Mouse (Mus musculus) monocyte, adult 2 months (primary cell): Measurements from ENCODE around the gene Zfp989.
"Not testable (repeated sequence)": the region's sequence is repeated elsewhere in the genome, so short reads cannot be mapped to it uniquely, and the experiment has no call there.

Experiments
- DNase-seq, 2 experiments: peaks; one replicate each; pipeline ENCODE4 v3.0.0; 2022; ENCODE audit warnings: low spot score in 2 of 2, low read depth in 1 of 2

The Zfp989 gene

GRCm38 (mm10) chr4:146971757-146972156 is at the start of gene Zfp989:
Zfp989 (plus strand) TSS chr4:146971976.
- not testable (repeated sequence) for DNase-seq

GRCm38 (mm10) chr4:146932311-146933082 is 39.3 kb upstream of the Zfp989 start:
- no peak for DNase-seq

GRCm38 (mm10) chr4:146941691-146942090 is 30.1 kb upstream of the Zfp989 start:
- not testable (repeated sequence) for DNase-seq

DNA sequence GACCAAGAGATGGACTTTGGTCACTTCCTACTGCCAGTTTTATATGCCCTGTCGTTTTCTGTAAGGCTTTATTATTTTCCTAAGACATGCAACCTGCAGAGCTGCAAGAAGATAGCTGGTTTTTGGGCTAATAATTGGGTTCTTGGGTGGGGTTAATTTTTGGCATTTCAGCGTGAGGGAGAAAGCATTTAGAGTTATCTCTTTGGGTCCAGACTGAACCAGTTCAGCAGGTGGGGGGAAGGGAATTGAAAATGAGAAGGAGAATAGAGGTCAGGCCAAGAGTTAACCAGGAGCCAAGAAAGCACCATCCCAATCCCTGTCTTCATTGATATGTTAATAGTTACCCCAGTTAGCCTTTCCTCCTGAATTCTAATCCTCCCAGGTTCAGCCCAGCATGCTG is 4.8 kb downstream of the Zfp989 start:
- not testable (repeated sequence) for DNase-seq

DNA sequence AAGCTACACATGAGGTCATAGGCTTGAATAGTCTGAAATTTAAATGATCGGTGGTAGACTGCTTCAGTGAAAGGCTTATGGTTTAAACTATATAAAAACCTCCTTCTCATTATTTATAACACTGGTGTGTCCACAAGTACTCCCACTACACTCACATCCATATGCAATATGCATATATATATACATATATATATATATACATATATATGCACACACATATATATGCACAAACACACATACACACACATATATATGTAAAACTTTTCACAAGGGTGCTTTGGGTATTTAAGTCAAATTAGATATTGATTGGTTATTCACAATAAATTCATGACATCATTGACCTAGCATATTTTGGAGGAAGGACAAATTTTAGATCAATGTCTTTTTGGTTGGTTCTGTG is 46.6 kb downstream of the Zfp989 start:
- not testable (repeated sequence) for DNase-seq

DNA sequence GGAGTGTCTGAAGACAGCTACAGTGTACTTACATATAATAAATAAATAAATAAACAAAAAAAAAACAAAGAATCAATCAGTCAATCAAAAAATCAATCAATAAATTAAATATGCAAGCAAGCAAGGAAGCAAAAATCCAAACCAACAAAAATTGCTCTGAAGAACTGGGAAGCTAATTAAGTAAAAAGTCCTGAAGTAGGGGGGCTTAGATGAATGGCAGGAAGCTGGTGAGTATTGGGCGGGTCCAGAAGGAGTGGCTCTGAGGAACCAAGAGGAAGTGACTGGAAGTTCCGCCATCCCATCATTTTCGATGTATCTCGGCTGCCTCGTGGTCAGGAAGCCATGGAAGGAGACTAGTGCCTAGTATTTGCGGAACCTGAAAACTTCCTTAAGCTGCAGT is 49.8 kb downstream of the Zfp989 start, which contains the start of gene Rex2:
Rex2 (plus strand) TSS at position 301 of the 400 bp plus-strand sequence.
- DNase-seq = not testable (repeated sequence)

GRCm38 (mm10) chr4:147026374-147026773 is 54.6 kb downstream of the Zfp989 start:
- DNase-seq = not testable (repeated sequence)

GRCm38 (mm10) chr4:147031308-147032036 is 59.7 kb downstream of the Zfp989 start:
- not testable (repeated sequence) for DNase-seq
